Mouse (Mus musculus) embryonic facial prominence, embryonic 12.5 days (tissue): Measurements from ENCODE around the gene 5330417C22Rik. TPM values are rescaled to one million over a fixed set of nuclear protein-coding genes. Genes with fewer than 3 reads are reported as not detected.
"Not testable (repeated sequence)": the region's sequence is repeated elsewhere in the genome, so short reads cannot be mapped to it uniquely, and the experiment has no call there.

Experiments used
- ATAC-seq: fragments of 200-750 bp; cut with Nextera tagmentation; 2 replicates; pipeline ENCODE4 v1.8.0; 2017; ENCODE audit not compliant: insufficient number of reproducible peaks, insufficient read depth, low FRiP score, low TSS enrichment
- H3K27ac ChIP-seq: fragments of 300-500 bp; sonication (generic); 2 replicates; pipeline ENCODE4 v1.5.1; 2016; ENCODE audit warnings: mild to moderate bottlenecking
- H3K27me3 ChIP-seq: fragments of 300-500 bp; sonication (generic); 2 replicates; pipeline ENCODE4 v1.6.1; 2016; ENCODE audit warnings: mild to moderate bottlenecking, moderate library complexity
- H3K36me3 ChIP-seq: fragments of 300-500 bp; sonication (generic); 2 replicates; pipeline ENCODE4 v1.6.1; 2016; ENCODE audit warnings: mild to moderate bottlenecking
- H3K4me1 ChIP-seq: fragments of 300-500 bp; sonication (generic); 2 replicates; pipeline ENCODE4 v1.6.1; 2016
- H3K4me2 ChIP-seq: fragments of 300-500 bp; sonication (generic); replicated peaks from 2 replicates; pipeline ENCODE4 v1.6.1; 2016; ENCODE audit warnings: mild to moderate bottlenecking, moderate library complexity
- H3K4me3 ChIP-seq: fragments of 300-500 bp; sonication (generic); 2 replicates; pipeline ENCODE4 v1.5.1; 2016; ENCODE audit warnings: mild to moderate bottlenecking
- H3K9ac ChIP-seq: fragments of 300-500 bp; sonication (generic); 2 replicates; pipeline ENCODE4 v1.6.1; 2016; ENCODE audit warnings: mild to moderate bottlenecking, moderate library complexity
- H3K9me3 ChIP-seq: fragments of 300-500 bp; sonication (generic); 2 replicates; pipeline ENCODE4 v1.6.1; 2016; ENCODE audit warnings: mild to moderate bottlenecking, moderate library complexity
- WGBS: fragments of 180-500 bp; shearing (Covaris S2); methylation state at CpG from one replicate; pipeline ENCODE4 v1.1.7; 2016; 5-methylcytosine and 5-hydroxymethylcytosine counted together
- polyA plus RNA-seq: library from polyadenylated mRNA; unstranded; fragments of >200 nt; fragmentation: Nextera tagmentation; extraction: Ambion mirVana; gene quantifications from 2 replicates; pipeline ENCODE4 v1.2.1, GENCODE M21; 2016

5330417C22Rik gene
- polyA plus RNA-seq, result 0.67 and 1.3 TPM in 2 replicates

DNA sequence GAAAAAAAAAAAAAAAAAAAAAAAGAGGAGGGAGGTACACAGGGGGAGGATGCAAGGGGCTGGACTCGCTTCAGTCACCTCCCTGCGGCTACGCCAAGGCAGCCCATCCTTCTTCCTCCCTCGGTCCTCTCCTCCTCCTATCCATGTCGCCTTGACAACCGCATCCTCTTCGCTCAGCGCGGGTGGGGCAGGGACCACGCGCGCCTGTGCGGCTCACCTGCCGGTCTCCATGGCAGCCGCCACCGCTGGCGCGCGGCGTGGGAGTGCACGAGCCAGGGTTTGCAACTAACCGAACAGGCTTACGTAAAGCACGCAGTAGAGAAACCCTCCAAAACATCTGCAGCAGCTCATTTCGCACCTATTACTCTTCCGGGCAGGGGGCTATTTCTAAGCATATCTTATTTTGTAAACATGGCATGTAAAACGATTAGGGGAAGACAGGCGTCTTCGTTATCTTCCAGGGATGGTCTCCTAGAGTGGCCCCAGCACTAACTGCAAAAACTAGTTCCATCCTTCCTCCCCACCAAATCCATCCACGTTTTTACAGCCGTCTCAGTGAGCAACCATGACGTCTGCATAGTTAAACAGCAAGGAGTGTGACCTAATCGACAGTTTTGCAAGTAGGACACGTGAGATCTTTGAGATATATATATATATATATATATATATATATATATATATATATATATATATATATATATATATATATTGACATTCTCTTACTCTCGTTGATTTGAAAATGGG is at the start of gene 5330417C22Rik:
Gene 5330417C22Rik, minus strand, starts transcription at position 20 of the 744 bp plus-strand sequence.
- Histone ChIP-seq H3K4me3 (peak within 1 kb of the TSS; percentile 46), H3K27me3 (peaks cover 22% of the 10 kb centered on the region), H3K9me3 (no peaks in the 10 kb centered on the region), H3K27ac (no peak within 1 kb of the TSS), H3K9ac (peak within 1 kb of the TSS; percentile 42), H3K4me1 (peaks cover 5% of the 10 kb centered on the region), H3K36me3 (no peaks in the 10 kb centered on the region), H3K4me2 (peak within 1 kb of the TSS; percentile 91)
- peak; percentile 72; the same call in 1 of the 2 replicates for ATAC-seq
- under 1% methylated on average over 35 of the region's 35 CpGs for WGBS

DNA sequence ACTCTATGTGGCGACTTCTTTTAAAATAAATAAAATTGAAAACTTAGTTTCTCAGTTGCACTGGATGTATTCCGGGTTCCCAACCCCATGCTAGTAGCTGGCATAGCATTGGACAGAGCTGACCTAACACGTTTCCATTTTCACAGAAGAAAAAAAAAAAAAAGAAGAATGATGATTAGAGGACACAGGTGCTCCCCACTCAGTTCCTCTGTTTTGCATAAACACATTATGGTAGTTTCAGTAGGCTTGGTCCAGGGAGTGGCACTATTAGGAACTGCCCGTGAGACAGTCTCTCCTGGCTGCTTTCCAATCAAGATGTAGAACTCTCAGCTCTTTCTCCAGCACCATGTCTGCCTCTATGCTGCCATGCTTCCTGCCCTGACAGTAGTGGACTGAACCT is 48.2 kb upstream of the 5330417C22Rik start:
- WGBS, result 87% methylated on average over 4 of the region's 4 CpGs
- no peak overlapping the region for H3K4me3 ChIP-seq
- no peak overlapping the region for H3K27ac ChIP-seq
- no peaks in the 10 kb centered on the region for H3K9me3 ChIP-seq
- H3K36me3 ChIP-seq, result 0 out of 2 replicates have a peak, but pooled peaks cover 6% of the 10 kb centered on the region
- no peak overlapping the region for H3K4me2 ChIP-seq
- ATAC-seq, result no peak
- H3K27me3 ChIP-seq, result no peaks in the 10 kb centered on the region
- no peak overlapping the region for H3K9ac ChIP-seq
- H3K4me1 ChIP-seq, result no peaks in the 10 kb centered on the region

DNA sequence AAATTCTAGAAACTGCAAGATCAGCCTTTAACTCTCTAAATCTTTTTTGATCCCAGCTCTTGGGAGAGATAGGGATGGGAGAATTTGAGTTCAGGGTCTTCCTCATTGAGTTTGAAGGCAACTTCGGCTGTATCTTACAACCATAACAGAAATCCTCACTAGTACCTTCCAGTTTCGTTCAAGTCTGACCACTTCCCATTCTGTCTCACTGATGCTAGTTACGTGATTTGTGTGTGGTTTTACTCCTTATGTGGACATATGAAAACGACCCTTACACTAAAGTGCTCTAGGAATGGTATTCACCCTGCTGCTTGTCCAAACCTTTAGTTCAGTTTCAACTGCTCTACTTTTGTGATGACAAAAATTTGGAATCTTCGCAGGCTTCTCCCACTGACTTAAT is 37.7 kb upstream of the 5330417C22Rik start:
- no peak overlapping the region for H3K4me2 ChIP-seq
- ATAC-seq, result no peak
- 88% methylated on average over 5 of the region's 5 CpGs for WGBS
- H3K9ac ChIP-seq, result no peak overlapping the region
- peaks cover 14% of the 10 kb centered on the region for H3K4me1 ChIP-seq
- no peak overlapping the region for H3K4me3 ChIP-seq
- peaks cover 6% of the 10 kb centered on the region; the same call in 1 of the 2 replicates for H3K36me3 ChIP-seq
- H3K27ac ChIP-seq, result no peak overlapping the region
- no peaks in the 10 kb centered on the region for H3K9me3 ChIP-seq
- H3K27me3 ChIP-seq, result no peaks in the 10 kb centered on the region

DNA sequence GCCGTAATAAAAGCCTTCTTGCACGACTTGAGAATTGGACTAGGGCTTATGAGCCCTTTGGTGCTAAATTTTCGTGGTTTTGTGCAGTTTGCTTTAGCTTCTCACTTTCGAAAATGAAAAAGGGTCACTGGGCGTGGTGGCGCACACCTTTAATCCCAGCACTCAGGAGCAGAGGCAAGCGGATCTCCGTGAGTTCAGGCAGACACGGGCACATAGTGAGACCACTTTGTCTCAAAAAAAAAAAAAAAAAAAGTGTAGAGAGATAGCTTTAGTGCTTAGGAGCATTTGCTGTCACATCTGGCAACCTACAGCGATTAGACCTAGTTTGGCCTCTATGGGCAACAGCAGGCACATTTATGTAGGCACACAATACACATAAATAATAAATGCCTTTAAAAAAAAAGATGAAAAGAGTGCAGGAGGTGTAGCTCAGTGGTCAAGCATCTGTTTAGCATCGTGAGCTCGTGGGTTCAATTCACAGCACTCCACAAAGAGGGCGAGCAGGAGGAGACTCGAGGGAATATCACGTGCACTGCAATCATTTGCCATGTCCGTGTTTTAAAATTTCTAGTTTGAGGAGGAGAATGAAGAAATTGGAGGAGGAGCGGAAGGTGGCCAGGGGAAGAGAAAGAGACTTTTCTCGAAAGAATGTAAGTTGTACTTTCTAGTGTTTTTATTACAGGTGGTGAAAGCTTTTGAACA is 36.1 kb upstream of the 5330417C22Rik start:
- no peak overlapping the region for H3K27ac ChIP-seq
- no peaks in the 10 kb centered on the region for H3K9me3 ChIP-seq
- peak overlapping the region; percentile 58 for H3K4me2 ChIP-seq
- no peak for ATAC-seq
- WGBS, result 43% methylated on average over 18 of the region's 18 CpGs
- no peaks in the 10 kb centered on the region for H3K27me3 ChIP-seq
- H3K9ac ChIP-seq, result peak overlapping the region; percentile 65
- no peaks in the 10 kb centered on the region for H3K36me3 ChIP-seq
- H3K4me3 ChIP-seq, result peak overlapping the region; percentile 61
- H3K4me1 ChIP-seq, result peaks cover 14% of the 10 kb centered on the region

DNA sequence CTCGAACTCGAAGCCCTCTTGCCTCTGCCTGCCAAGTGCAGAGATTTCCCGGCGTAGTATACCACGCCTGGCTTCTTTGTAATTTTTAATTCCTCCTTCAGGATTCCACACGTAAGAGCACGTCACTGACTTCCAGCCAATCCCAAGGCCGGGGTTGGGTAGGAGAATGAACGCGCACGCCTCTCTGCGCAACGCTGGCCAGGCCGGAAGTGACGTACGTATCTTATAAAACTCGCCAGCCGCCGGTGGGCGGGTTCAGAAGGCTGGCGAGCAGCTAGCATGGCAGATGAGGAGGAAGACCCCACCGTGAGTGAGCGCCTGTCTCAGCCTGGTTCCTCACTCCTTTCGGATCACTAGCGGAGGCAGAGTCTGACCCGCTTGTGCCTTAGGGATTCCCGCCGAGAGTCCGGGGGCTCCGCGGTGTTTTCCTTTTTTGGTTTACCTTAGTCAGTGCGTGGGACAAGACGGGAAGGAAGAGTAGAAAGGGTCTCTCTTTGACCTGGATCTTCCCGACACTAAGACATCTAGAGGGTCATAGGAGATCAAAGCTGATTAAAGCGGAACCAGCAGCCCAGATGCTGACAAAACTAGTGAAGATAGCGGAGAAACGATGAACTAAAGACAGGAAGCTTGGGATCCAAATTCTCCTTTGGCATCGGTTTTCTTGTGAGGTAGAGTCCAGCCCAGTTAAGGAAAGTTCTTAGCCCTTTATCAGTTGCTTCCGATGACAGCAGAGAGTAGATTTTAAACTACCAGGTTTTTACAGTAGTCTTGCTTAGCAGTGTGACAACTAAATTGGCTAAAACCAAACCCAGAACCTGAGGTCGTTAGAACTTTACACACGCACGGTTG is 35.3 kb upstream of the 5330417C22Rik start, which contains the start of gene Taf13:
Gene Taf13, plus strand, starts transcription at position 256 of the 852 bp plus-strand sequence.
- H3K9ac ChIP-seq, result peak within 1 kb of the TSS; percentile 65

DNA sequence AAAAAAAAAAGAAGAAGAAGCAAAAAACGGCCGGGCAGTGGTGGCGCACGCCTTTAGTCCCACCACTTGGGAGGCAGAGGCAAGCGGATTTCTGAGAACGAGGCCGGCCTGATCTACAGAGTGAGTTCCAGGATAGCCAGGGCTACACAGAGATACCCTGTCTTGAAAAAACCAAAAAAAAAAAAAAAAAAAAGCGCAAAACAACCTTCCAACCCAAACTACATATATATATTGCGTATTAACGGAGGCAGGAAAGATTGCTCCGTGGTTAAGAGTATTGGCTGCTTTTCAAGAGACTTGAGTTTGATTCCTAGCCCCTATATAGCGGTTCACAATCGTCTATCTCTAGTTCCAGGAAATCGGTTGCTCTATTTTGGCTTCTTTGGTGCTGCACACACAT is 34.5 kb upstream of the 5330417C22Rik start:
- H3K4me3 ChIP-seq, result peak overlapping the region; percentile 61; the same call in 1 of the 2 replicates
- no peaks in the 10 kb centered on the region for H3K36me3 ChIP-seq
- no peak overlapping the region for H3K27ac ChIP-seq
- WGBS, result 82% methylated on average over 13 of the region's 14 CpGs
- no peaks in the 10 kb centered on the region for H3K9me3 ChIP-seq
- H3K9ac ChIP-seq, result no peak overlapping the region
- ATAC-seq, result no peak
- peaks cover 14% of the 10 kb centered on the region for H3K4me1 ChIP-seq
- no peaks in the 10 kb centered on the region for H3K27me3 ChIP-seq
- H3K4me2 ChIP-seq, result peak overlapping the region; percentile 58

More for the DNA sequence above, 35.3 kb upstream of the 5330417C22Rik start, which contains the start of gene Taf13:
- WGBS, result 2% methylated on average over 42 of the region's 42 CpGs
- peak; percentile 94 for ATAC-seq
- no peaks in the 10 kb centered on the region for H3K27me3 ChIP-seq
- no peaks in the 10 kb centered on the region for H3K9me3 ChIP-seq
- H3K4me2 ChIP-seq, result peak within 1 kb of the TSS; percentile 58
- peak within 1 kb of the TSS; percentile 63; the same call in 1 of the 2 replicates for H3K27ac ChIP-seq
- H3K4me1 ChIP-seq, result peaks cover 14% of the 10 kb centered on the region
- H3K4me3 ChIP-seq, result peak within 1 kb of the TSS; percentile 61
- H3K36me3 ChIP-seq, result no peaks in the 10 kb centered on the region

DNA sequence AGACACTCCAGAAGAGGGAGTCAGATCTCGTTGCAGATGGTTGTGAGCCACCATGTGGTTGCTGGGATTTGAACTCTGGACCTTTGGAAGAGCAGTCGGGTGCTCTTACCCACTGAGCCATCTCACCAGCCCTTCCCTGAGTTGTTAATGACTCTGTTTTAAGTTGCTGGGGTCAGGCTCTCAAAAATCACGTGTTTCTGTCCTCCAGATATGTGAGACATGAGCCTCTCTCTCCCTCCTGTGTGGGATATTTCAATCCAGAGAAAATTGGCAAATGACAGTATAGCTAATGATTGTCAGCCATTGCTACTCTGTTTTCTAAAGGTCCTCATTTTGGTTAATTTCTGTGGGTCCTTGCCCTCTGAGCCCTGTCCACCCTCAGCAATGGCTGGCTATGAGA is 33.3 kb upstream of the 5330417C22Rik start:
- not testable (repeated sequence) for H3K27ac ChIP-seq, H3K4me3 ChIP-seq, ATAC-seq, H3K9me3 ChIP-seq, H3K27me3 ChIP-seq, H3K36me3 ChIP-seq, H3K9ac ChIP-seq, H3K4me2 ChIP-seq
- WGBS, result 54% methylated on average over 3 of the region's 3 CpGs
- peaks cover 14% of the 10 kb centered on the region for H3K4me1 ChIP-seq

DNA sequence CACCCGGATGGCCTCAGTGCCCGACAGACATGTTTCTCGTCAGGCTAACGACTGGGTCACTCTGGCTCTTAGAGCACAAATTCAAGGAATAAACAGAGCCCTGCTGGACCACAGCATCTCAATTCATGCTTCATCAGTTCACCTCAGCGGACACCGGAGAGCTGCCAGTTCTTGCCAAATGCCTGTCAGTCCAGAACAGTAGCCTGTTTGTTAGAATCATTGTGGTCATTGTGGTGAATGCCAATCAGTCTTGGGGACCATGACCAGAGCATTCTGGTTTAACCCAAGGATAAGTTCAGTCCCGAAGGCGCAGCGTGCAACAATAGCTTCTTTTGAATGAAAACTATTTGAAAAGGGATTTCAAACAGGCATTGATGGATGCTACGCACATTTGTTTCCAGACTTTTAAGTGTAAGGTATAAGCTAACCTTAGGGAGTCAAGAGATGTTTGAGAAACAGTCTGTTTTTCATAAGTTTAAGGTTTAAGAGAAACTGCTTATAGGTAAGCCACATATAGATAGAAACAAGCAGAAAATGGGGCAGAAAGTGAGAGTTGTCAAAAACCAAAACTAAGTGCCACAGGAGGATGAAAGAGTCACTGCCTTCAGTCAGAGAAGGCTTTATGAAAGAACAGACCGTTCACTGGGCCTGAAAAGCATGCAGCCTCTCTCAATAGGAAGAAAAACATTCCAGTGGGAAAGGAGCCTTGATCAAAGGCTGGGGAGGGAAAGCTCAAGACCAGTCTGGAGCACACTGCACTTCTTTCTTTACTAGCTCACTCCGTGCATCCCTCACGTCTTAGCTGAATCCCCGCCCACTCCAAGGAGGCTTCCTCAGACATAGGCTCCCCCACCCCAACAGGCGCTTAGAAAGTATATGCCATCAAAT is 31.9 kb upstream of the 5330417C22Rik start:
- no peak overlapping the region for H3K4me2 ChIP-seq
- ATAC-seq, result no peak
- peak overlapping the region; percentile 43 for H3K27ac ChIP-seq
- H3K4me1 ChIP-seq, result peaks cover 11% of the 10 kb centered on the region
- no peaks in the 10 kb centered on the region for H3K9me3 ChIP-seq
- H3K9ac ChIP-seq, result no peak overlapping the region
- no peaks in the 10 kb centered on the region for H3K27me3 ChIP-seq
- 25% methylated on average over 15 of the region's 15 CpGs for WGBS
- no peak overlapping the region for H3K4me3 ChIP-seq
- H3K36me3 ChIP-seq, result no peaks in the 10 kb centered on the region

DNA sequence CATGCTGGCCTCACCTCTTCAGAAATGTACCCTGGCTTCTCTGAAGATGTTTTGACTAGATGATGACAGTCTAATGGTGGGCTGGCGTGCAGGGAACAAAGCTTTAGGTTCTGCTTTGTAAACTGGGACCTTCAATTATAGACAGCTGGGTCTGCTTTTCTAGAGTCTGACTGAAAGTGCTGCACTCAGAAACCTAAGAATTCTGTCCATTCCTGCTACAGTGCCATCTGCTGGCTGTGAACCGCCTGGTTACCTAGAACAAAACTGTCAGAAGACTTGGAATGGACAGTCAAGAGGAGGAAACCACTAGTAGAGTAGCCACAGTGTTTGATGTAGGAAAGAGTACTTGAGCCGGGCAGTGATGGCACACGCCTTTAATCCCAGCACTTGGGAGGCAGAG is 27.0 kb upstream of the 5330417C22Rik start:
- Histone ChIP-seq H3K4me1 (peaks cover 10% of the 10 kb centered on the region; the same call in 1 of the 2 replicates), H3K27me3 (no peaks in the 10 kb centered on the region), H3K4me3 (peak overlapping the region; percentile 88), H3K9me3 (no peaks in the 10 kb centered on the region), H3K27ac (peak overlapping the region; percentile 87), H3K9ac (peak overlapping the region; percentile 41), H3K36me3 (peaks cover 11% of the 10 kb centered on the region), H3K4me2 (peak overlapping the region; percentile 70)
- WGBS, result 12% methylated on average over 4 of the region's 4 CpGs
- ATAC-seq, result no peak

DNA sequence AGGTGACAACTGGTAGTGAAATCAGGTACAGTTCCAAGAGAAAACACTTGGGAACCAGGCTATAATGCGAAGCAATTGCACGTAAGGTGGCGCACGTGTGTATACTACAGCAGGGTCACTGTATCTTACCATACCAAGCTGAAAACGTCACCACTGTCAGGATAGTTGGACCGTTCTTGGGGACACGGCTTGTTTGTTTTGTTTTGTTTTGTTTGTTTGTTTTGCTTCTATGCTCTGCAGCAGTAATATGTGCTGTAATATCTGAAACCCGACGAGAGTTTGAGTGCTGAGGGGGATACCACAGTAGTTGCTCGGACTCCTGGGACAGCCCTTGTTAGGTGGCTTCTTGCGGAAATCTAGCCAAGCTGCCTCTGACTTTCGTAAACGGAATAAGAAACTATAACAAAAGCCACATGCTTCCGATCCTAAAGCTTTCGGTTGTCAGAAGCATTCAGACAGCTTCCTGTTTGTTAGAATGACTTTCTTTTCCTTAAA is 26.5 kb upstream of the 5330417C22Rik start:
- H3K27me3 ChIP-seq, result no peaks in the 10 kb centered on the region
- no peaks in the 10 kb centered on the region for H3K9me3 ChIP-seq
- H3K27ac ChIP-seq, result peak overlapping the region; percentile 87
- H3K4me3 ChIP-seq, result peak overlapping the region; percentile 88
- peak overlapping the region; percentile 41 for H3K9ac ChIP-seq
- H3K4me1 ChIP-seq, result peaks cover 10% of the 10 kb centered on the region; the same call in 1 of the 2 replicates
- 0 out of 2 replicates have a peak, but pooled peaks have one; percentile 59 for ATAC-seq
- peaks cover 15% of the 10 kb centered on the region for H3K36me3 ChIP-seq
- WGBS, result 5% methylated on average over 15 of the region's 15 CpGs
- peak overlapping the region; percentile 70 for H3K4me2 ChIP-seq
